Mouse (Mus musculus) CD4-positive helper T cell, adult 2 months (primary cell): ENCODE measurements around the gene Rpa1.
A peak's percentile ranks its signal among the peaks of the same experiment; 100 is the strongest.
"Not testable (repeated sequence)": the region's sequence is repeated elsewhere in the genome, so short reads cannot be mapped to it uniquely, and the experiment has no call there.

ENCODE experiments used
- DNase-seq: peaks from one replicate; pipeline ENCODE4 v3.0.0-alpha.2; 2012; ENCODE audit warnings: low read depth, missing footprints, low spot score

Gene Rpa1

GRCm38 (mm10) chr11:75348199-75348889 lies at the start of gene Rpa1, which contains the start of gene Smyd4:
Gene Rpa1 (minus strand): TSS chr11:75348324.
Gene Smyd4 (plus strand): TSS chr11:75348433.
- peak; percentile 96 for DNase-seq

GRCm38 (mm10) chr11:75397452-75397851 lies 49.3 kb upstream of the Rpa1 start:
- DNase-seq: no peak

GRCm38 (mm10) chr11:75395611-75396010 lies 47.5 kb upstream of the Rpa1 start:
- DNase-seq: no peak

- DNase-seq: not testable (repeated sequence)
Observed at GRCm38 (mm10) chr11:75383529-75383928, 35.4 kb upstream of the Rpa1 start.

GRCm38 (mm10) chr11:75378786-75379185 lies 30.7 kb upstream of the Rpa1 start:
- not testable (repeated sequence) for DNase-seq

- no peak for DNase-seq
Observed at GRCm38 (mm10) chr11:75377125-75377524, 29.0 kb upstream of the Rpa1 start.

- no peak for DNase-seq
Observed at GRCm38 (mm10) chr11:75355475-75355874, 7.4 kb upstream of the Rpa1 start.

- DNase-seq: no peak
Observed at GRCm38 (mm10) chr11:75351225-75351624, 3.1 kb upstream of the Rpa1 start.

GRCm38 (mm10) chr11:75348890-75349261 lies 752 bp upstream of the Rpa1 start:
- no peak for DNase-seq

GRCm38 (mm10) chr11:75347596-75347995 lies 528 bp downstream of the Rpa1 start:
- no peak for DNase-seq

- no peak for DNase-seq
Observed at GRCm38 (mm10) chr11:75347188-75347585, 937 bp downstream of the Rpa1 start.

GRCm38 (mm10) chr11:75346556-75347187 lies 1.5 kb downstream of the Rpa1 start:
- DNase-seq: no peak

GRCm38 (mm10) chr11:75344716-75345115 lies 3.4 kb downstream of the Rpa1 start:
- DNase-seq: no peak

GRCm38 (mm10) chr11:75344163-75344562 lies 4.0 kb downstream of the Rpa1 start:
- peak; percentile 75 for DNase-seq

GRCm38 (mm10) chr11:75343096-75343495 lies 5.0 kb downstream of the Rpa1 start:
- no peak for DNase-seq

GRCm38 (mm10) chr11:75340698-75341345 lies 7.3 kb downstream of the Rpa1 start:
- DNase-seq: no peak

- no peak for DNase-seq
Observed at GRCm38 (mm10) chr11:75340076-75340475, 8.0 kb downstream of the Rpa1 start.

- peak; percentile 71 for DNase-seq
Observed at GRCm38 (mm10) chr11:75337246-75337645, 10.9 kb downstream of the Rpa1 start.

- peak; percentile 88 for DNase-seq
Observed at GRCm38 (mm10) chr11:75336676-75337075, 11.4 kb downstream of the Rpa1 start.

- DNase-seq: no peak
Observed at GRCm38 (mm10) chr11:75325969-75326311, 22.2 kb downstream of the Rpa1 start.

- DNase-seq: no peak
Observed at GRCm38 (mm10) chr11:75325116-75325968, 22.8 kb downstream of the Rpa1 start.

- no peak for DNase-seq
Observed at GRCm38 (mm10) chr11:75324433-75324832, 23.7 kb downstream of the Rpa1 start.
